ENCODE assay signal across 8 mouse cellular contexts in genomic region chr8:71700493-71701269, GRCm38 (mm10). TPM values are rescaled to one million over a fixed set of nuclear protein-coding genes. Genes with fewer than 3 reads are reported as not detected.
DNase-seq lines count a peak whose midpoint lies in the region; ATAC-seq and TF ChIP-seq lines count a peak whose summit lies in the region.

No protein-coding gene starts in this region.

- no peaks in the 10 kb centered on the region for H3K36me3 ChIP-seq in forebrain, embryonic 16.5 days (ENCODE audit: control insufficient read depth, insufficient read depth)
- H3K36me3 ChIP-seq in intestine, postnatal 0 days (ENCODE audit: control insufficient read depth, insufficient read depth) = no peaks in the 10 kb centered on the region

- H3K4me2 ChIP-seq in forebrain, embryonic 16.5 days (ENCODE audit: low read length) = peak overlapping the region; percentile 8; the same call in 1 of the 2 replicates
- H3K4me2 ChIP-seq in intestine, postnatal 0 days (replicated peaks; ENCODE audit: low read depth) = peak overlapping the region; percentile 73

- WGBS in forebrain, embryonic 16.5 days = 9% methylated on average over 29 of the region's 29 CpGs
- 5% methylated on average over 29 of the region's 29 CpGs for WGBS in intestine, postnatal 0 days

- H3K4me3 ChIP-seq in forebrain, embryonic 16.5 days (replicated peaks; ENCODE audit: low read length) = 0 out of 2 replicates have a peak overlapping the region, but pooled peaks have one; percentile 0
- peak overlapping the region; percentile 45 for H3K4me3 ChIP-seq in intestine, postnatal 0 days (ENCODE audit: low read depth, low read length)

- H3K4me1 ChIP-seq in forebrain, embryonic 16.5 days (replicated peaks; ENCODE audit: control insufficient read depth, insufficient read depth, low read length) = 0 out of 2 replicates have a peak, but pooled peaks cover 2% of the 10 kb centered on the region
- H3K4me1 ChIP-seq in intestine, postnatal 0 days (replicated peaks; ENCODE audit: control insufficient read depth, insufficient read depth, low read length) = no peaks in the 10 kb centered on the region

- H3K9ac ChIP-seq in forebrain, embryonic 16.5 days (replicated peaks; ENCODE audit: low read depth, low read length) = no peak overlapping the region
- H3K9ac ChIP-seq in intestine, postnatal 0 days (ENCODE audit: low read depth, low read length) = peak overlapping the region; percentile 24; the same call in 1 of the 2 replicates

- TF ChIP-seq CTCF in intestine, postnatal 0 days (IDR thresholded peaks at IDR 0.05; ENCODE audit: low read depth) = 0 out of 2 replicates have a peak, but pooled peaks have one; percentile 27

- peak; percentile 98 for DNase-seq in heart, adult 11 months
- no peak for DNase-seq in heart, postnatal 4 days
- DNase-seq in lung, postnatal 25 days (ENCODE audit: low spot score) = peak; percentile 45
- no peak for DNase-seq in Muller cell, postnatal 12 days (ENCODE audit: inconsistent ontology term)
- DNase-seq in embryo, embryonic 9.5 days (ENCODE audit: extremely low spot score) = no peak
- DNase-seq in left cerebral cortex, postnatal 14 days (ENCODE audit: low spot score in 2 of 2) = no peak

- intact Hi-C loops in left cerebral cortex, postnatal 14 days (cut with DNase I) = no loop called here

- no peak for ATAC-seq in forebrain, embryonic 16.5 days
- peak; percentile 34; the same call in 1 of the 2 replicates for ATAC-seq in intestine, postnatal 0 days

- H3K27me3 ChIP-seq in forebrain, embryonic 16.5 days (replicated peaks; ENCODE audit: control insufficient read depth, insufficient read depth, low read length) = peaks cover 50% of the 10 kb centered on the region
- H3K27me3 ChIP-seq in intestine, postnatal 0 days (replicated peaks; ENCODE audit: control insufficient read depth, insufficient read depth, low read length) = no peaks in the 10 kb centered on the region

- H3K9me3 ChIP-seq in forebrain, embryonic 16.5 days (ENCODE audit: control insufficient read depth, low read length) = no peaks in the 10 kb centered on the region
- no peaks in the 10 kb centered on the region for H3K9me3 ChIP-seq in intestine, postnatal 0 days (ENCODE audit: control insufficient read depth)

- H3K27ac ChIP-seq in forebrain, embryonic 16.5 days (ENCODE audit: low read length) = no peak overlapping the region
- H3K27ac ChIP-seq in intestine, postnatal 0 days (ENCODE audit: low read depth, low read length) = peak overlapping the region; percentile 86

RNA-seq across cellular contexts. Expression of gene B3gnt3, which starts 0.9 kb away (rescaled TPM):
- total RNA-seq in heart, postnatal 4 days (2021) = 1 to 10 TPM; 7.5 to 7.6 TPM
- 0.58 and 0.68 TPM in 2 replicates for polyA plus RNA-seq in forebrain, embryonic 16.5 days (2015; fragmentation: Nextera tagmentation; extraction: Ambion mirVana)
- 30.5 and 33.5 TPM in 2 replicates for polyA plus RNA-seq in intestine, postnatal 0 days (2015; fragmentation: Nextera tagmentation; extraction: Ambion mirVana)
- total RNA-seq in left cerebral cortex, postnatal 14 days (2021) = under 1 TPM; 0.44 to 0.49 TPM

RNA-seq across cellular contexts. Expression of gene Insl3, which starts 11.7 kb away (rescaled TPM):
- total RNA-seq in heart, postnatal 4 days (2021) = 1 to 10 TPM; 6.6 to 6.9 TPM
- polyA plus RNA-seq in forebrain, embryonic 16.5 days (2015; fragmentation: Nextera tagmentation; extraction: Ambion mirVana) = not detected in 2 replicates
- 2.5 and 3.0 TPM in 2 replicates for polyA plus RNA-seq in intestine, postnatal 0 days (2015; fragmentation: Nextera tagmentation; extraction: Ambion mirVana)
- 1 to 10 TPM; 1.8 to 2.8 TPM for total RNA-seq in left cerebral cortex, postnatal 14 days (2021)

RNA-seq across cellular contexts. Expression of gene Jak3, which starts 24.6 kb away (rescaled TPM):
- total RNA-seq in heart, postnatal 4 days (2021) = 10 to 100 TPM; 15.8 TPM
- polyA plus RNA-seq in forebrain, embryonic 16.5 days (2015; fragmentation: Nextera tagmentation; extraction: Ambion mirVana) = 3.4 and 4.1 TPM in 2 replicates
- 5.7 and 6.8 TPM in 2 replicates for polyA plus RNA-seq in intestine, postnatal 0 days (2015; fragmentation: Nextera tagmentation; extraction: Ambion mirVana)
- total RNA-seq in left cerebral cortex, postnatal 14 days (2021) = 1 to 10 TPM; 5.6 to 6.4 TPM

RNA-seq across cellular contexts. Expression of gene Fcho1, which starts 24.8 kb away (rescaled TPM):
- total RNA-seq in heart, postnatal 4 days (2021) = 1 to 10 TPM; 1.6 to 2.4 TPM
- polyA plus RNA-seq in forebrain, embryonic 16.5 days (2015; fragmentation: Nextera tagmentation; extraction: Ambion mirVana) = 72.4 and 100 TPM in 2 replicates
- 2.2 and 2.5 TPM in 2 replicates for polyA plus RNA-seq in intestine, postnatal 0 days (2015; fragmentation: Nextera tagmentation; extraction: Ambion mirVana)
- 100 to 1,000 TPM; 152 to 156 TPM for total RNA-seq in left cerebral cortex, postnatal 14 days (2021)

RNA-seq across cellular contexts. Expression of gene Unc13a, which starts 29.1 kb away (rescaled TPM):
- 1 to 10 TPM; 1.3 to 1.4 TPM for total RNA-seq in heart, postnatal 4 days (2021)
- 23.1 and 33.6 TPM in 2 replicates for polyA plus RNA-seq in forebrain, embryonic 16.5 days (2015; fragmentation: Nextera tagmentation; extraction: Ambion mirVana)
- polyA plus RNA-seq in intestine, postnatal 0 days (2015; fragmentation: Nextera tagmentation; extraction: Ambion mirVana) = 0.60 and 0.72 TPM in 2 replicates
- total RNA-seq in left cerebral cortex, postnatal 14 days (2021) = 100 to 1,000 TPM; 299 to 337 TPM

Comparison
In these comparisons a context has a peak if more than half of its experiments do, and no peak if none do; other contexts are left out.
1. DNase-seq: peak in heart, adult 11 months (single experiment) and lung, postnatal 25 days (single experiment); none in heart, postnatal 4 days (single experiment), Muller cell, postnatal 12 days (single experiment), embryo, embryonic 9.5 days (single experiment) and left cerebral cortex, postnatal 14 days (0 of 2).
2. RNA of gene B3gnt3, which starts 0.9 kb away (total RNA-seq): 7.5 to 7.6 TPM in heart, postnatal 4 days; 0.44 to 0.49 TPM in left cerebral cortex, postnatal 14 days; every median in the first group is over 4 times any median in the second.